Comparison of ENCODE assay signal across 18 mouse cellular contexts in genomic region chr4:101249977-101250743, GRCm38 (mm10). TPM values are rescaled to one million over a fixed set of nuclear protein-coding genes. Genes with fewer than 3 reads are reported as not detected.
A peak's percentile ranks its signal among the peaks of the same experiment; 100 is the strongest.
DNase-seq lines count a peak whose midpoint lies in the region; ATAC-seq lines count a peak whose summit lies in the region.
"Had no signal": no experiment of that assay in that cellular context is flagged by ENCODE, and none has a peak within 500 bp of the region (broad histone marks: within the 10 kb centered on the region; RNA-seq: fewer than 3 reads in every experiment).

No protein-coding gene starts in this region.

- no peaks in the 10 kb centered on the region for H3K27me3 ChIP-seq in hindbrain, embryonic 10.5 days (ENCODE audit: insufficient read depth, poor library complexity, severe bottlenecking)
- H3K27me3 ChIP-seq: forebrain, embryonic 13.5 days; hindbrain, embryonic 13.5 days; neural tube, embryonic 13.5 days had no signal

- H3K36me3 ChIP-seq in hindbrain, embryonic 10.5 days: no peaks in the 10 kb centered on the region
- H3K36me3 ChIP-seq: hindbrain, embryonic 13.5 days; neural tube, embryonic 13.5 days had no signal

- 0 out of 2 replicates have a peak, but pooled peaks cover 3% of the 10 kb centered on the region for H3K4me1 ChIP-seq in hindbrain, embryonic 10.5 days (replicated peaks)
- H3K4me1 ChIP-seq: forebrain, embryonic 13.5 days had no signal

- peak; percentile 44 for DNase-seq in 416B (ENCODE audit: low read depth)
- peak; percentile 63 for DNase-seq in CD4-positive helper T cell, adult 2 months (ENCODE audit: low read depth, low spot score)
- DNase-seq in induced T-regulatory cell, adult 2 months (ENCODE audit: low read depth): peak; percentile 77
- no peak for DNase-seq in hindbrain, embryonic 10.5 days (ENCODE audit: low spot score)
- no peak for DNase-seq in embryo, embryonic 9.5 days (ENCODE audit: extremely low spot score)
- DNase-seq in right cerebral cortex, postnatal 10 days (ENCODE audit: low spot score in 2 of 2): no peak
- DNase-seq: cerebellum, adult 8-10 months; heart, adult 2 months; kidney, adult 2 months; kidney, postnatal 4 days; lung, adult 18-20 months; right cerebral cortex, postnatal 4 days; thymus, postnatal 36 days had no signal

- WGBS in hindbrain, embryonic 10.5 days: 71% methylated on average over 4 of the region's 6 CpGs

- ATAC-seq in megakaryocyte, adult 5-6 weeks (ENCODE audit: poor library complexity, severe bottlenecking): 0 out of 2 replicates have a peak, but pooled peaks have one; percentile 23
- ATAC-seq: forebrain, embryonic 13.5 days; midbrain, embryonic 16.5 days had no signal

- H3K27ac ChIP-seq in hindbrain, embryonic 10.5 days: no peak overlapping the region
- H3K27ac ChIP-seq: forebrain, embryonic 13.5 days; heart, adult 2 months; hindbrain, embryonic 13.5 days; neural tube, embryonic 13.5 days had no signal

- H3K9me3 ChIP-seq in hindbrain, embryonic 10.5 days: no peaks in the 10 kb centered on the region
- H3K9me3 ChIP-seq: forebrain, embryonic 13.5 days; hindbrain, embryonic 13.5 days; neural tube, embryonic 13.5 days had no signal

- no peak overlapping the region for H3K4me3 ChIP-seq in hindbrain, embryonic 10.5 days
- H3K4me3 ChIP-seq: forebrain, embryonic 13.5 days; heart, adult 2 months; hindbrain, embryonic 13.5 days; neural tube, embryonic 13.5 days had no signal

RNA-seq across cellular contexts. Expression of gene Jak1, which starts 14.9 kb away (rescaled TPM):
- 105 and 111 TPM in 2 replicates for total RNA-seq in megakaryocyte, adult 5-6 weeks (2015)
- total RNA-seq in megakaryocyte, adult 5-6 weeks (2017): 92.7 and 98.5 TPM in 2 replicates
- 43.0 and 50.9 TPM in 2 replicates for polyA plus RNA-seq in hindbrain, embryonic 10.5 days (2016; fragmentation: Nextera tagmentation; extraction: Ambion mirVana)

Comparison
In these comparisons a context has a peak if more than half of its experiments do, and no peak if none do; other contexts are left out.
1. DNase-seq: peak in 416B (single experiment), CD4-positive helper T cell, adult 2 months (single experiment) and induced T-regulatory cell, adult 2 months (single experiment); none in hindbrain, embryonic 10.5 days (single experiment), embryo, embryonic 9.5 days (single experiment) and right cerebral cortex, postnatal 10 days (0 of 2).